Mouse (Mus musculus): ENCODE measurements around the gene Nus1.

Nus1 gene

GRCm38 (mm10) chr10:52417299-52417997 lies at the start of gene Nus1:
Gene Nus1, plus strand, starts transcription at chr10:52417547.
- DNase-seq, result peak; percentile 97

DNA sequence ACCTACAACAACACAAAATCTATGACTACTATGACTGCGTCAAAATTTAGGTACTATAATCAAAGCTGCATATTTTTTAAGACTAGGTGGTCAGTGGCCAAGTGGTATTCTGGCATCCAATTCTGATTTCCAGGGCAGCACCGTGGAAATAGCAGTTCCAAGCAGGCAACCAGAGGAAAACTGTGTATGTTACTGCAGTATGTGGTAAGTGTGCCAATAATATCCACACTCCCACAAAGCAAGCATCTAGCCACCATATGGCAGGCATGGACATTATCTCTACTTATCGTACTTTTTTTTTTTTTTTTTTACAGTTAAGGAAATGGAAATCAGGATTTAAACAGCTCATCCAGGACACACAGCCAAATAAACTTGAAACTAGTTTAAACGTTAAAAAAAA lies 49.0 kb upstream of the Nus1 start:
- no peak for DNase-seq

GRCm38 (mm10) chr10:52373834-52374233 lies 43.5 kb upstream of the Nus1 start:
- DNase-seq, result no peak

DNA sequence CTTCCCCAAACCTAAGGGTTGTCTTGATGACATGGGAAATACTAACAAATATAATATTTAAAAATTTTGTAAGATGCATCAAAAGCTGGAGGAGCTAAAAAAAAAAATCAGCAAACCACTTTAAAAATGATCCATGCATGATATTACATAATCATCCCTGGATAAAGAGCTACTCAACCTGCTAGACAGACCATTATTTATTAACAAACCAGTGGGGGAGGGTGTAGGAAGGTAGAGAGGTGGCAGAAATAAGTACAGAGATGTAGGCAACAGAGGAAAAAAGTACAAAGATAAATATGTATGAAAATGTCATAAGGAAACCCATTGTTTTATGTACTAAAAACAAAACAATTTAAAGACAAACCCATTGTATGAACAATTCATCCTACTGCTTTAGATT lies 42.7 kb upstream of the Nus1 start:
- DNase-seq, result no peak

DNA sequence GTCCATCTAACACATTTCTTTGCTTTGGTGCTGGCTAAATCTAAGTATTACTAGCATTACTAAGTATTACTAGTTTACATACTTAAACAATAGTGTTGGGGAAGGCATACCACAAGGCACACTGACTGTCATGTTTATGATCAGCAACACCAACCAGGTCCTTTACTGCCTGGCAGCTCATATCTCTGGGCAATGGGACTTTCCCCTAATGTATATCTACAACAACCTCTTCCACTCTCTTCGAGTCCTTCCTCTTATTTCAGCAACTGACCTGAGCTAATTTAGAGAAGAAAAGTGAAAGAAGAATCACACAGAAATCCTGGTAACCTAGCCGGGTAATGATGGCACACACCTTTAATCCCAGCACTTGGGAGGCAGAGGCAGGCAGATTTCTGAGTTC lies 40.9 kb upstream of the Nus1 start:
- DNase-seq, result no peak

DNA sequence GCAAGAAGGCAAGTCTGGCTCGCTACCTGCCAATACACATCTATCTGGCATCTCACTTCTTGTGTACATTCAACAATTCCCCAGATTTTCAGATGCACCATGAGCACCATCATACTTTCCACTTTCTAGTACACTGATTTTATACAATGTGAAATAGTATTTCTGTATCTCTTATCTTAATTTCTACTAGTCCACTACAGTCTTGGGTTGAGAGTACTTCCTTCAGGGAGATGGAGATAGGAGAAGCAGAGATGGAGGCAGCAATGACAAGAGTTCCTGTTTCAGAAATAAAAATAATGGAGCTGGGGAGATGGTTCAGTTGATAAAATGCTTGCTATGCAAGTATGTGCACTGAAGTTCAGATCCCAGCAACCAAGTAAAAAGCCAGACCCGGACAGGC lies 39.5 kb upstream of the Nus1 start:
- no peak for DNase-seq

DNA sequence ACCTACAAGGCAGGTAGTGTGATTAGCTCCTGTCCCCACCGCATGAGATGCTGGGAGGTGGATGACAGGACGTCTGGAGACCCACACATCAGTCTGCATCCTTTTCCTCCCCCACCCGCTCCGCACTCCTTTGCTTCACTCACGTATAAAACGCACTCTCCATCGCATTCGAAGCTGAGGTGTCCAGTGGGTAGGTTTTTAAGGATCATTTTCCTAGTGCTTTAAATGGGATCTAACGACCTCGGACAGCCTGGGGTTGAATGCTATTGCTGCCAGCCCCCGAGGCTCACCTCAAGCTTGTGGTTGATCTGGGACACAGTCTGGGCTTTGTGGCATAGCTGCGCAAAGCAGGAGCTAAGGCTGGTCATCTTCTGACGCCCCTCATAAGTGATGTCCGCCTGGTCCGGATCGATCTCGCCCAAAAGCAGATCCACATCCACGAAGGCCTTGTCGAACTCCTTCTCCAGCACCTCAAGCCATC lies 36.0 kb upstream of the Nus1 start:
- no peak for DNase-seq

DNA sequence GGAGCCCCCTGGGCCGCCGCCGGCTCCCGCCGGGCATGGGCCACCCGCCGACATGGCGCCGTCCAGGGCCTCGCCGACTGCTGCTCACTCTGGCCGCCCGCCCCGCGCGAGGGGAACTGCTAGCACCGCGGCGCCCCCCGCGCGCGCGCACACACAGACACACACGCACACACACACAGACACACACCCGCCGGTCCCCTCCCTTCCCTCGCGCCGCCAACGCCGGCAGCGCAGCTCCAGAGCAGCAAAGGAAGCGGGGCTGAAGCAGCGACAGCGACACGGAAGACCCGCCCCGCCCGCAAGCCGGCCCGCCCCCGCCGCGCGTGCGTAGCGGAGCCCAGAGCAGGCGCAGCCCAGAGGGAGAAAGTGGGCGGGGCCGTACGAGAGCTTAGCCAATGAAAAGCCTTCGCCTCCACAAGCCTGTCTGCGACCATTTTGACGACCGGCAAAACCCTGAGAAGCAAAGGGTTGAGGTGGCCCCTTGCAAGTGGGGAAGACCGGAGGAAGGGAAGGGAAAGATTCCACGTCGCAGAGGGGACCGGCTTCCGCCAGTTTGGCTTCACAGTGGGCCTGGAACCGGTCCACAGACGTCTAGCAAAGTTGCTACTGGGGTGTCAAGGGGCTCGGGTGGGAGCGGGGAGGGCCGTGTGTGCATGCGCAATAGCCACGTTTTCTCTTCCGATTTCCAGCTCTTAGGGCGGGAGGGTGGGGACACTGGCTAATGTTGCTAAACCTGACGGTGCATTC lies 35.3 kb upstream of the Nus1 start, which contains the start of gene Gopc:
TSS of gene Gopc (minus strand) at position 280 of the 747 bp plus-strand sequence.
- DNase-seq, result peak; percentile 99

- DNase-seq, result no peak
These were observed 34.3 kb upstream of the Nus1 start for GRCm38 (mm10) chr10:52383022-52383421.

GRCm38 (mm10) chr10:52383522-52383921 lies 33.8 kb upstream of the Nus1 start:
- no peak for DNase-seq

GRCm38 (mm10) chr10:52384823-52385610 lies 32.3 kb upstream of the Nus1 start:
- DNase-seq, result peak; percentile 68

DNA sequence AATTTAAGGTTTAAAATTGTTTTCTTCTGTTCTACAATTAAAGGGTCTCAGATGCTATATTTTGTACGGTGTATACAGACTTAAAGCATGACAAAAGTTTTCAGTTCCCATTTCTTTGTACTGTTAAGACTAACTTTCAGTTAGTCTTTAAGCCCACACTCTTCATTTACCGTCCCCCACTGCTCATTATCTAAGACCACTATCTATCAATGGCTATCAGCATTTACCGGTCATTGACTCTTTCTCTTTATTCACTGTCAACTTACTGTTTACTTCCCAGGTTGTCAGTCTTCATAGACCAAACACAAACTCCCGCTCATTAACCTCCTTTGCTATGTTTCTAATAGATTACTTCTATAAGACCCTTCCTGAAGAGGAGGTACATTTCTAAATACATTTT lies 30.2 kb upstream of the Nus1 start:
- DNase-seq, result no peak

GRCm38 (mm10) chr10:52388922-52389430 lies 28.4 kb upstream of the Nus1 start, which contains the start of gene Nepn:
Gene Nepn, plus strand, starts transcription at chr10:52388972.
- DNase-seq, result no peak

DNA sequence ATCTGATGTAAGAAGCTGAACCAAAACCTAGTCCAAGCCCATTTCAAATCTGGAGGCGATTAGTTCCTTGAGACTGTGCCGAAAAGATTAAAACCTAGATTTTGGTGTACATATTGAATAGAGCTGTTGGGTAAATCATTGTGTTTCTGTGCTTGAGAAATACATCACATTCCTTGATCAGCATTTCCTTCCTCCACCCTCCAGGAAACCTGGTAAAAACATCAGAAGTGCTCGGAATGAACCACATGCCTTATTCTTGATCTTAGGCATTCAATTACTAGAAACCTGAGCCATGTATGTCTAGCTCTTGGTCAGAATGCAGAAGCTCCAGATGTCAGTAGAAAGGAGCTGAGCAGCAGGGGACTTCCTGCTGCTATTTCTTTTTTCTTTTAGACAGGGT lies 27.9 kb upstream of the Nus1 start:
- no peak for DNase-seq

- no peak for DNase-seq
These were observed 26.1 kb upstream of the Nus1 start for GRCm38 (mm10) chr10:52391208-52391607.

DNA sequence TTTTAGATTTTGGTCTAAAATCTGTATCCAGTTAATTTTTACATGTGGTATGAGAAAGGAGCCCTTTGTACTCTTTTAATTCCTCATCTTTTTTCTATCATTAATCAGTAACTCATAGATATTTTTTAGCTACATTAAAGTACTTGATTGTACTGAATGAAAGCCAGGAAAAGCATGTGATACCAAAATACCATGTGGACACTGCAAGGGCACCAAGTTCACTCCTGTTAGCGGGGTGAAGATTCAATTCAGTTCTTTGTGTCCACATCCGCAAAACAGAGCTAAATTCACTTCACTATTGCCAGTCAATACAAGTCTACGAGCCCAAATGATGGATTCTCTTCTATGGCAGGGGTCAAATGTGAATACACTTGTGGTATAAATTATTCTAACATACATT lies 20.7 kb upstream of the Nus1 start:
- DNase-seq, result no peak

- no peak for DNase-seq
These were observed 18.6 kb upstream of the Nus1 start for GRCm38 (mm10) chr10:52398715-52399114.

- DNase-seq, result no peak
These were observed 17.6 kb upstream of the Nus1 start for GRCm38 (mm10) chr10:52399722-52400121.

DNA sequence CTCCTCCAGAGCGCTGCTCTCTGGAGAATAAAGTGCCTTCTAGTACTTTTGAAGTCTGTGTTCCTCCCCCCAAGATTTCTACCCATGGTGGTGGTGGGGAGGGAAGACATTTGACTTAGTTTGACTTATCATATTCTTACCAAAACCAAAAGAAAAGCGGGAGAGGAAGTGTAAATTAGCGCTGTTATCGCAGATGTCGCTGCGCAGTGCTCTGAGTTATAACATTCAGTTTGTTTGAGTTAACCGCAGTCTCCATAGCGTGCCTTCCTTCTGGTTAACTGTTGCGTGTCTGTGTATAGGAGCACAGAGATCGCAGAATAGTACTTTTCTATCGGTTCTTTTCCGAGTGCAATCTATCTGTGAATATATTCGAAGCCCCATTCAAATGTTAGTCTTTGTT lies 12.2 kb upstream of the Nus1 start:
- DNase-seq, result no peak

DNA sequence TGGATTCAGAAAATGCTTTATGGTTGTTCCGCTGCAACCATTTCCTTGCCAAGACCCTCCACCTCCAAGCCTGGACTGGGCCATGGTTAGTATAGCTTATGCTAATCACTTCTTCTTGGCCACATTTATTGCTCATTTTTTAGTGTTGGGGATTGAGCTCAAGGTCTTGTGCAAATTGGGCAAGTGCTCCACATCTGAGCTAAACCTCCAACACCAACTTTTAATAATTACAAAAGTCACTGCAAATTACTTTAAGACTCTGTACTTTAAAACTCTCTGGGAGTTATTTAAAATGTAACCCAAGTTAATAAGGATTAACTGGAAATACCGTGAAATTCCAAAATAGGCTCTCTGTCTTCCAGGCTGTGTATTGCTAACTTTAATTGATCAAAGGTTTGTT lies 9.8 kb upstream of the Nus1 start:
- no peak for DNase-seq

- no peak for DNase-seq
These were observed 2.3 kb upstream of the Nus1 start for GRCm38 (mm10) chr10:52415020-52415419.

DNA sequence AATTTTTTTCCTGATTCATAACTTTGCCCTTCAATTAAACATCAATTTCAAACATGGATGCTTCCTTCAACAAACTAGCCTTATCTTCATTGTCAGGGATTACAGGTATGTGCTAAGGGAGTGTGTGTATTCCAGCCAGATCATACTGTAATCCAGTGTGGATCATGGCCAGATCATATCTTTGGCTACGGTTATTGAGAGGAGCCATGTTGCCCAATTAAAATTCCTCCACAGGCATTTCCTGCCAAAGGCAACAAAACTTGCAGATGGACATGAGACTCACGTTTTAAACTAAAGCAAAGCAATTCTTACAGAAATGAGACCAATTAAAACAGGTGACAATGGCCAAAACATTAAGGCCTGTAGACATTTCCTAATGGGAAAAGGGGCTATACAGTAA lies 889 bp upstream of the Nus1 start:
- no peak for DNase-seq
